Mouse (Mus musculus) colon, adult 2 months (tissue): Measurements from ENCODE around the gene Fam69a. TPM values are rescaled to one million over a fixed set of nuclear protein-coding genes. Genes with fewer than 3 reads are reported as not detected.

Experiments
- polyA plus RNA-seq: library from polyadenylated mRNA; depleted of rRNA; stranded (reverse); fragments of >200 nt; gene quantifications from 2 replicates; pipeline ENCODE4 v1.2.3, GENCODE M21; 2012; rRNA removed

Gene Fam69a
- polyA plus RNA-seq, result 1.0 and 1.2 TPM in 2 replicates

GRCm38 (mm10) chr5:107986967-107987834 lies at the start of gene Fam69a:
TSS of gene Fam69a (minus strand) at chr5:107987085.

DNA sequence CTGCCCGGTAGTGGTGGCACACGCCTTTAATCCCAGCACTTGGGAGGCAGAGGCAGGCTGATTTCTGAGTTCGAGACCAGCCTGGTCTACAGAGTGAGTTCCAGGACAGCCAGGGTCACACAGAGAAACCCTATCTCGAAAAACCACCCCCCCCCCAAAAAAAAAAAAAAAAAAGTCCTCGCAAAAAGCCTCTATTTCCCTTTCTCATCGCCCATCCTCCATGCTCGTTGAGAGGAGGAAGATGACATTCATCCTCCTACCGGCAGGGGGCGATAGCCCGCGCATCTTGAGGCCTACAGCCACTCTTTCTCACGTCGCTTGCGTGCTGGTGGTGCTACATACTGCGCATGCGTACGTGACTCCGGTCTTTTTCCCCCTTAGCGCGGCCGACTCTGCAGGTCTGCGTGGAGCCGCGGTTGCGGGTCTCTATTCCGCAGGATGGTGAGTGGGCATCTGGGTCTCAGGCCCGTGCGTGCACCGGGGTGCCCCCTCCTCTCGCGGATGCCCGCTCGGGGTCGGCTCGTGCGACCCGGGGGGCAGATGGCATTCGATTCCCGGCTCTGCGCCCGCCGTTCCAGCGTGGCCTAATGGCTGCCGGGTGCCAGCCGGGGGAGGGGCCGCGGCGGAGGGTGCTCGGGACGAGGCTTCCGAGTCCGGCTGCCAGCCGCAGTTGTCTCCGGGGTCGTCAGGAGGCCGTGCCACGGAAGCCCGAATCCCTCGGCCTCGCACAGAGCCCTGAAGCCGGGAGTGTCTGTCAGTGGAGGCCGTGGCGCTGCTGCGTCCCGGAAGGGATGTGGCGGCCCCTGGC lies 86.5 kb downstream of the Fam69a start, which contains the start of gene Rpl5:
Gene Rpl5, plus strand, starts transcription at position 297 of the 808 bp plus-strand sequence.

GRCm38 (mm10) chr5:107874561-107875260 lies 112.2 kb downstream of the Fam69a start, which contains the start of gene Evi5:
TSS of gene Evi5 (minus strand) at chr5:107875107.

Other genes starting within 250 kb of the Fam69a start
- not detected in 2 replicates for gene Ube2d2b, start 157.0 kb downstream of the Fam69a start, polyA plus RNA-seq
- 12.7 and 13.5 TPM in 2 replicates for gene Evi5, start 112.0 kb downstream of the Fam69a start, polyA plus RNA-seq
- 11.8 and 19.3 TPM in 2 replicates for gene Rpl5, start 86.6 kb downstream of the Fam69a start, polyA plus RNA-seq
- gene Mtf2, start 78.6 kb upstream of the Fam69a start, polyA plus RNA-seq, result 9.0 and 10.1 TPM in 2 replicates
- gene Tmed5, start 145.5 kb upstream of the Fam69a start, polyA plus RNA-seq, result 70.0 and 74.0 TPM in 2 replicates
- 0.09 TPM in 1 of 2 replicates, not detected in the other for gene Ccdc18, start 145.8 kb upstream of the Fam69a start, polyA plus RNA-seq